Mouse (Mus musculus) megakaryocyte progenitor cell, adult 5-6 weeks (primary cell): Measurements from ENCODE around the gene Pcgf1. TPM values are rescaled to one million over a fixed set of nuclear protein-coding genes. Genes with fewer than 3 reads are reported as not detected.

Experiments
- ATAC-seq: replicated peaks from 2 replicates; pipeline ENCODE4 v1.8.0; 2016; ENCODE audit warnings: mild to moderate bottlenecking, moderate TSS enrichment, inconsistent platforms; ENCODE audit not compliant: poor library complexity
- total RNA-seq, 2 experiments: library from RNA; stranded (forward) in 1 of 2; stranded (reverse) in 1 of 2; fragments of 157-497, 149-512 nt in 1 of 2; fragments of 200-1000 nt in 1 of 2; gene quantifications; 2 replicates each; pipeline versions ENCODE4 v1.2.3 to v1.2.4; 2015 to 2017

Gene Pcgf1
- total RNA-seq, 2 experiments from 2014 or later: 15.3 to 26.5 TPM

- ATAC-seq: peak; percentile 81
These were observed 43.5 kb downstream of the Pcgf1 start, which contains the start of gene Wbp1 for GRCm38 (mm10) chr6:83120930-83121862. TSS of gene Wbp1 (minus strand) at chr6:83121559.

GRCm38 (mm10) chr6:83121863-83122710 is 44.4 kb downstream of the Pcgf1 start:
- ATAC-seq: peak; percentile 7; the same call in 1 of the 2 replicates

GRCm38 (mm10) chr6:83122961-83123360 is 45.3 kb downstream of the Pcgf1 start:
- no peak for ATAC-seq

DNA sequence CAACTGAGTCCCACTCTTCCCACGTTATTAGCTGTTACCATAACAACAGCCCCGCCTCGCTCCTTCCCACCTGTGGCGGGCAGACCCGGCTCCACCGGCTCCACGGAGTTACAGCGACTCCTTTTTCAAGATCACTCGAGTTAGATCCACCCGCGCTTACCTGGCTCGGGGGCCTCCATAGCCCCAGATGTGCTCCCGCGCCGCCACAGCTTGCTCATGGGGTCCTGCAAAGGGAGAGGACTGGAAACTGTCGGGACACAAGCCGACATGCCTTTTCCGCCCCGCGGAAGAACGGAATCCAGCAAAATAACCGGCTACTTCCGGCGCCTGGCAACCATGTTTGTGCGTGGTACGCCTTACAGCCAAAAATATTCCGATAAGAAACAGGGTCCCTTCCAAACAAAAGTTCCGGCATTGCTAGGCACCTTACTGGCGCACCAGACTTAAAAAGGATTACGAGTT is 47.2 kb downstream of the Pcgf1 start:
- peak; percentile 56 for ATAC-seq

DNA sequence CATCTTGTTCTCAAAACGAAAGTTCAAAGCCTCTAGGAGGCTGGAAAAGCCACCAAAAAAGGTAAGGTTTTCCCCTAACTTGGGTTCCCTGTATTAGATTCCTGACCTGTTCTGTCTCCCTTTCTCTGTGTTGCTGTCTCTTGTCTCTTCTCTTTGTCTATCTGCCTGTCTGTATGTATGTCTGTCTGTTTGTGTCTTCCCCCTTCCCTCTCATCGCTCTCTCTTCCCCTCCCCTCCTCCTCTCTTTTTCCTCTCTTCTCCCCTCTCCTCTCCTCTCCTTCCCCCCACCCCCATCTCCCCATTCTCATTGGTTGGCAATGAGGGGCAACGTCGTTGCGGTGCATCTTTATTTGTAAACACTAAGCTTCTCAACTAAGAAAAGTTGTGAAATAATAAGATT is 47.7 kb downstream of the Pcgf1 start, which contains the start of gene Ino80b:
TSS of gene Ino80b (minus strand) at position 101 of the 400 bp plus-strand sequence.
- ATAC-seq: no peak

- no peak for ATAC-seq
These were observed 49.8 kb downstream of the Pcgf1 start for GRCm38 (mm10) chr6:83127419-83127818.

Other genes starting within 250 kb of the Pcgf1 start
- 0.15 and 0.27 TPM in 2 replicates for gene Sema4f, start 138.1 kb upstream of the Pcgf1 start, total RNA-seq (2015)
- gene Sema4f, start 138.1 kb upstream of the Pcgf1 start, total RNA-seq (2017): 0.04 and 0.17 TPM in 2 replicates
- gene M1ap, start 131.0 kb upstream of the Pcgf1 start, total RNA-seq (2015): 5.0 and 8.0 TPM in 2 replicates
- gene M1ap, start 131.0 kb upstream of the Pcgf1 start, total RNA-seq (2017): 5.1 and 5.9 TPM in 2 replicates
- gene Dok1, start 44.4 kb upstream of the Pcgf1 start, total RNA-seq (2015): 6.5 and 6.8 TPM in 2 replicates
- gene Dok1, start 44.4 kb upstream of the Pcgf1 start, total RNA-seq (2017): 14.1 and 18.2 TPM in 2 replicates
- 0.59 and 1.4 TPM in 2 replicates for gene Loxl3, start 43.7 kb upstream of the Pcgf1 start, total RNA-seq (2015)
- 1.0 and 1.7 TPM in 2 replicates for gene Loxl3, start 43.7 kb upstream of the Pcgf1 start, total RNA-seq (2017)
- 135 and 178 TPM in 2 replicates for gene Aup1, start 23.3 kb upstream of the Pcgf1 start, total RNA-seq (2015)
- 112 and 133 TPM in 2 replicates for gene Aup1, start 23.3 kb upstream of the Pcgf1 start, total RNA-seq (2017)
- gene Htra2, start 22.6 kb upstream of the Pcgf1 start, total RNA-seq (2015): 128 and 129 TPM in 2 replicates
- gene Htra2, start 22.6 kb upstream of the Pcgf1 start, total RNA-seq (2017): 77.3 and 82.3 TPM in 2 replicates
- 1.2 and 1.7 TPM in 2 replicates for gene Dqx1, start 20.0 kb upstream of the Pcgf1 start, total RNA-seq (2015)
- 0.75 and 1.0 TPM in 2 replicates for gene Dqx1, start 20.0 kb upstream of the Pcgf1 start, total RNA-seq (2017)
- not detected in 2 replicates for gene Tlx2, start 7.6 kb upstream of the Pcgf1 start, total RNA-seq (2015)
- not detected in 2 replicates for gene Tlx2, start 7.6 kb upstream of the Pcgf1 start, total RNA-seq (2017)
- gene Lbx2, start 8.5 kb downstream of the Pcgf1 start, total RNA-seq (2015): not detected in 2 replicates
- gene Lbx2, start 8.5 kb downstream of the Pcgf1 start, total RNA-seq (2017): not detected in 2 replicates
- gene Ccdc142, start 23.7 kb downstream of the Pcgf1 start, total RNA-seq (2015): 0.20 and 0.79 TPM in 2 replicates
- gene Ccdc142, start 23.7 kb downstream of the Pcgf1 start, total RNA-seq (2017): 0.58 and 1.6 TPM in 2 replicates
- gene Gm42688, start 23.7 kb downstream of the Pcgf1 start, total RNA-seq (2015): 1.5 and 1.6 TPM in 2 replicates
- gene Gm42688, start 23.7 kb downstream of the Pcgf1 start, total RNA-seq (2017): 2.7 and 3.0 TPM in 2 replicates
- 53.6 and 60.8 TPM in 2 replicates for gene Mrpl53, start 31.2 kb downstream of the Pcgf1 start, total RNA-seq (2015)
- gene Mrpl53, start 31.2 kb downstream of the Pcgf1 start, total RNA-seq (2017): 19.5 and 29.2 TPM in 2 replicates
- gene Mogs, start 37.6 kb downstream of the Pcgf1 start, total RNA-seq (2015): 54.6 and 69.0 TPM in 2 replicates
- 122 and 130 TPM in 2 replicates for gene Mogs, start 37.6 kb downstream of the Pcgf1 start, total RNA-seq (2017)
- 25.8 and 27.8 TPM in 2 replicates for gene Wbp1, start 43.7 kb downstream of the Pcgf1 start, total RNA-seq (2015)
- gene Wbp1, start 43.7 kb downstream of the Pcgf1 start, total RNA-seq (2017): 85.0 and 96.7 TPM in 2 replicates
- 20.7 and 24.4 TPM in 2 replicates for gene Ino80b, start 47.6 kb downstream of the Pcgf1 start, total RNA-seq (2015)
- 35.5 and 44.4 TPM in 2 replicates for gene Ino80b, start 47.6 kb downstream of the Pcgf1 start, total RNA-seq (2017)
- 1.9 and 2.4 TPM in 2 replicates for gene Rtkn, start 57.6 kb downstream of the Pcgf1 start, total RNA-seq (2015)
- 2.2 and 2.4 TPM in 2 replicates for gene Rtkn, start 57.6 kb downstream of the Pcgf1 start, total RNA-seq (2017)
- gene Wdr54, start 78.5 kb downstream of the Pcgf1 start, total RNA-seq (2015): 0.57 TPM in 1 of 2 replicates, not detected in the other
- gene Wdr54, start 78.5 kb downstream of the Pcgf1 start, total RNA-seq (2017): under 0.01 and 0.14 TPM in 2 replicates
- not detected in 2 replicates for gene 1700003E16Rik, start 78.5 kb downstream of the Pcgf1 start, total RNA-seq (2015)
- not detected in 2 replicates for gene 1700003E16Rik, start 78.5 kb downstream of the Pcgf1 start, total RNA-seq (2017)
- gene Dctn1, start 88.1 kb downstream of the Pcgf1 start, total RNA-seq (2015): 50.8 and 51.4 TPM in 2 replicates
- gene Dctn1, start 88.1 kb downstream of the Pcgf1 start, total RNA-seq (2017): 85.9 and 86.2 TPM in 2 replicates
- gene Slc4a5, start 142.0 kb downstream of the Pcgf1 start, total RNA-seq (2015): 0.10 TPM in 1 of 2 replicates, not detected in the other
- under 0.01 TPM in 1 of 2 replicates, not detected in the other for gene Slc4a5, start 142.0 kb downstream of the Pcgf1 start, total RNA-seq (2017)
- gene Mthfd2, start 248.0 kb downstream of the Pcgf1 start, total RNA-seq (2015): 19.7 and 26.8 TPM in 2 replicates
- gene Mthfd2, start 248.0 kb downstream of the Pcgf1 start, total RNA-seq (2017): 23.1 and 25.0 TPM in 2 replicates
- gene Mob1a, start 248.1 kb downstream of the Pcgf1 start, total RNA-seq (2015): 83.8 and 90.1 TPM in 2 replicates
- 129 and 133 TPM in 2 replicates for gene Mob1a, start 248.1 kb downstream of the Pcgf1 start, total RNA-seq (2017)